Mouse (Mus musculus): ENCODE measurements around the gene D930020B18Rik. TPM values are rescaled to one million over a fixed set of nuclear protein-coding genes. Genes with fewer than 3 reads are reported as not detected.

The D930020B18Rik gene
- polyA plus RNA-seq, 1 experiment, result not detected

DNA sequence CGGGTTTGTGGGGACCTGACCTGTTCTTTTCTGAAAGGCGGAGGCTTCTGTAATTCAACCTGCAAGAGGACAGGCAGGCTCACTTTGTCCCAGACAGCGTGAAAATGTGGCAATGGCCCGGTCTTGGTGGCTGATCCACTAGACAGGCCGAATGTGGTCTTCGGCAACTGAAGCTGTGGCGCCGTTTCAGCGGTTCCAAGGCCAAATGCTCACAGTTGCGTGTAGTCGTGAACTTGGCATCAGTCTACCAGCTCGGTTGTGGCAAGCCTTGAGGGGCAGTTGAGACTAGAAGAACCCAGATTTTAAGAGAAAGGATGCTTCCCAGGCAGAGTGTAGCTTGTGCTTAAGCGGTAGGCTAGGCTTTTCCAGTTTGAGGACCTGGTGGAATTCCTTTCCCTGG is 79.3 kb downstream of the D930020B18Rik start:
- Histone ChIP-seq H3K27me3 (ENCODE audit: control insufficient read depth, insufficient read depth, low read length) (no peaks in the 10 kb centered on the region), H3K4me3 (ENCODE audit: extremely low read depth, insufficient read depth, insufficient read length) (no peak overlapping the region), H3K4me1 (ENCODE audit: control insufficient read depth, insufficient read depth, insufficient read length) (no peaks in the 10 kb centered on the region), H3K36me3 (ENCODE audit: control insufficient read depth, insufficient read depth, low read length) (no peaks in the 10 kb centered on the region), H3K27ac (ENCODE audit: insufficient read depth, low read length) (no peak overlapping the region)
- no peak for DNase-seq (ENCODE audit: low read depth in 1 of 2, low spot score in 2 of 2)
- no peak for TF ChIP-seq CTCF (IDR thresholded peaks at IDR 0.05; ENCODE audit: extremely low read depth, insufficient read depth, insufficient read length, insufficient replicate concordance)
- TF ChIP-seq POLR2A (IDR thresholded peaks at IDR 0.05; ENCODE audit: low read depth, low read length), result no peak
- 96% methylated on average over 13 of the region's 13 CpGs for WGBS

DNA sequence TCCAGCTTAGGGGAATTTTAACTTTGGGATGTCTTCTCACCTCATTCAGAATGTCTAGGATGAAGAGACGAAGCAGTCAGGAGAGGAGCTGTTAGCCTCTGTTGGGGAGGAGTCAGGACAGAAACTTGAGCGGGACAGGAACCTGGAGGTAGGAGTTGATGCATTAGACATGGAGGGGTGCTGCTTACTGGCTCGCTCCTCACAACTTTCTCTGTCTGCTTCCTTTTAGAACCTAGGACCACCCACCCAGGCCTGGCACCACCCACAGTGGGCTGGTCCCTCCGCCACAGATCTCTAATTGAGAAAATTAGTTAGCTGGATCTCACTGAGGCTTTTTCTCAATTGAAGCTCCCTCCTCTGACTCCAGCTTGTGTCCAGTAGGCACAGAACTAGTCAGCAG is 85.1 kb downstream of the D930020B18Rik start:
- no peak overlapping the region for H3K27ac ChIP-seq (ENCODE audit: insufficient read depth, low read length)
- no peak overlapping the region for H3K4me3 ChIP-seq (ENCODE audit: extremely low read depth, insufficient read depth, insufficient read length)
- no peak for DNase-seq (ENCODE audit: low read depth in 1 of 2, low spot score in 2 of 2)
- H3K36me3 ChIP-seq (ENCODE audit: control insufficient read depth, insufficient read depth, low read length), result no peaks in the 10 kb centered on the region
- WGBS, result 88% methylated on average over 4 of the region's 4 CpGs
- no peaks in the 10 kb centered on the region; the same call in 1 of the 2 replicates for H3K4me1 ChIP-seq (ENCODE audit: control insufficient read depth, insufficient read depth, insufficient read length)
- TF ChIP-seq CTCF (IDR thresholded peaks at IDR 0.05; ENCODE audit: extremely low read depth, insufficient read depth, insufficient read length, insufficient replicate concordance), result no peak
- no peak for TF ChIP-seq POLR2A (IDR thresholded peaks at IDR 0.05; ENCODE audit: low read depth, low read length)
- H3K27me3 ChIP-seq (ENCODE audit: control insufficient read depth, insufficient read depth, low read length), result no peaks in the 10 kb centered on the region

GRCm38 (mm10) chr10:121727151-121727550 is 85.8 kb downstream of the D930020B18Rik start:
- H3K4me1 ChIP-seq (ENCODE audit: control insufficient read depth, insufficient read depth, insufficient read length), result no peaks in the 10 kb centered on the region; the same call in 1 of the 2 replicates
- TF ChIP-seq POLR2A (IDR thresholded peaks at IDR 0.05; ENCODE audit: low read depth, low read length) (no peak), CTCF (IDR thresholded peaks at IDR 0.05; ENCODE audit: extremely low read depth, insufficient read depth, insufficient read length, insufficient replicate concordance) (no peak)
- 97% methylated on average over 4 of the region's 4 CpGs for WGBS
- H3K36me3 ChIP-seq (ENCODE audit: control insufficient read depth, insufficient read depth, low read length), result no peaks in the 10 kb centered on the region
- no peaks in the 10 kb centered on the region for H3K27me3 ChIP-seq (ENCODE audit: control insufficient read depth, insufficient read depth, low read length)
- H3K4me3 ChIP-seq (ENCODE audit: extremely low read depth, insufficient read depth, insufficient read length), result no peak overlapping the region
- H3K27ac ChIP-seq (ENCODE audit: insufficient read depth, low read length), result no peak overlapping the region
- DNase-seq (ENCODE audit: low read depth in 1 of 2, low spot score in 2 of 2), result no peak

- DNase-seq (ENCODE audit: low read depth in 1 of 2, low spot score in 2 of 2), result no peak
- no peaks in the 10 kb centered on the region for H3K36me3 ChIP-seq (ENCODE audit: control insufficient read depth, insufficient read depth, low read length)
- no peak overlapping the region for H3K4me3 ChIP-seq (ENCODE audit: extremely low read depth, insufficient read depth, insufficient read length)
- no peak for TF ChIP-seq POLR2A (IDR thresholded peaks at IDR 0.05; ENCODE audit: low read depth, low read length)
- no peak overlapping the region for H3K27ac ChIP-seq (ENCODE audit: insufficient read depth, low read length)
- H3K27me3 ChIP-seq (ENCODE audit: control insufficient read depth, insufficient read depth, low read length), result no peaks in the 10 kb centered on the region
- WGBS, result 95% methylated on average over 4 of the region's 4 CpGs
- H3K4me1 ChIP-seq (ENCODE audit: control insufficient read depth, insufficient read depth, insufficient read length), result no peaks in the 10 kb centered on the region; the same call in 1 of the 2 replicates
Measured at GRCm38 (mm10) chr10:121728226-121728625, 86.8 kb downstream of the D930020B18Rik start.

DNA sequence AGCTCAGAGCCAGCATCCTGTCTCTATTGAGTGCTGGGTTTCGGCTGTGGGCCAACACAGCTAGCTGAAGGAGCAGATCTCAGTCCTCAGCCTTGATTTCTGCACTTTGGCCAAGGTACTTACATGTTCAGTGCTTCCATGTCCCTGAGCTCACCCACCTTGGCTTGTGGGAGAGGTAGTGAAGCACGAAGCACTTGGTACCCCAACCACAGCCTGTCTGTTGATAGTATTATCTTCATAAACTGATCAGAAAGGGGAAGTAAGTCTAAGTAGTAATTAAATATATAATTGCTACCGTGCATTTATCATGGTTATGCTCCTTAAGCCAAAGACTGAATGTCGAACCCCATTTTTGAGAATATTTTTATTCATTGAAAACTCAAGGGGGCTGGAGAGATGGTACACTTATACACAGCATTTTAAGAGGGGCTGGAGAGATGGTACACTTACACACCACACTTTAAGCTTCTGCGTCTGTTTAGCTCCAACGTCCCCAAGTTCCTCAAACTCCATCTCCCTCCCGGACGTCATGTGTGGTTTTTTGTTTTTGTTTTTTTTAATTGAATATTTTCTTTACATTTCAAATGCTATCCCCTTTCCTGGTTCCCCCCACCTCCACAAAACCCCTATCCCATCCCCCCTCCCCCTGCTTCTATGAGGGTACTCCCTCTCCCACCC is 89.8 kb downstream of the D930020B18Rik start:
- H3K4me3 ChIP-seq (ENCODE audit: extremely low read depth, insufficient read depth, insufficient read length), result no peak overlapping the region
- WGBS, result 28% methylated on average over 8 of the region's 8 CpGs
- H3K27me3 ChIP-seq (ENCODE audit: control insufficient read depth, insufficient read depth, low read length), result no peaks in the 10 kb centered on the region
- no peaks in the 10 kb centered on the region; the same call in 1 of the 2 replicates for H3K4me1 ChIP-seq (ENCODE audit: control insufficient read depth, insufficient read depth, insufficient read length)
- DNase-seq (ENCODE audit: low read depth in 1 of 2, low spot score in 2 of 2), result no peak
- no peak for TF ChIP-seq POLR2A (IDR thresholded peaks at IDR 0.05; ENCODE audit: low read depth, low read length)
- TF ChIP-seq CTCF (IDR thresholded peaks at IDR 0.05; ENCODE audit: extremely low read depth, insufficient read depth, insufficient read length, insufficient replicate concordance), result no peak
- H3K36me3 ChIP-seq (ENCODE audit: control insufficient read depth, insufficient read depth, low read length), result no peaks in the 10 kb centered on the region
- no peak overlapping the region for H3K27ac ChIP-seq (ENCODE audit: insufficient read depth, low read length)

DNA sequence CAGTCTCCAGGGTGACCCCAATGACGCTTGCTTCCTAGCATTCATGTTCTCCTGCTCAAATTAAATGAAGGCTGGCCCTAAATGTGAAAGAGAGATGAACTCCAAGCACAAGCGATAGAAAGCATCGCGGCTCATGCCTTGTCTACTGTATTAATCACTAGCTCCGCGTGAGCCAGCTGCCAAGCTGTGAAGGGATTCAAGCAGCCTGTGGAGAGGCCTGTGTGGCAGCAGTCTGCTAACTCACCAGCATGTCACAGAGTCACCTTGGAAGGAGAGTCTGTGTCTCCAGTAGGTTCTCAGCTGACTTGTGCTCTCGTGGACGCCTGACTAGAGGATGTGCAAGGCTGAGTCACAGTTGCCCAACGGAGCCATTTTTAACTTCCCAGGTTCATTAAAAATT is 91.2 kb downstream of the D930020B18Rik start:
- H3K36me3 ChIP-seq (ENCODE audit: control insufficient read depth, insufficient read depth, low read length), result no peaks in the 10 kb centered on the region
- no peaks in the 10 kb centered on the region for H3K27me3 ChIP-seq (ENCODE audit: control insufficient read depth, insufficient read depth, low read length)
- no peak overlapping the region for H3K4me3 ChIP-seq (ENCODE audit: extremely low read depth, insufficient read depth, insufficient read length)
- H3K27ac ChIP-seq (ENCODE audit: insufficient read depth, low read length), result no peak overlapping the region
- DNase-seq (ENCODE audit: low read depth in 1 of 2, low spot score in 2 of 2), result no peak
- no peaks in the 10 kb centered on the region; the same call in 1 of the 2 replicates for H3K4me1 ChIP-seq (ENCODE audit: control insufficient read depth, insufficient read depth, insufficient read length)
- WGBS, result 96% methylated on average over 9 of the region's 9 CpGs
- no peak for TF ChIP-seq POLR2A (IDR thresholded peaks at IDR 0.05; ENCODE audit: low read depth, low read length)
- TF ChIP-seq CTCF (IDR thresholded peaks at IDR 0.05; ENCODE audit: extremely low read depth, insufficient read depth, insufficient read length, insufficient replicate concordance), result no peak

DNA sequence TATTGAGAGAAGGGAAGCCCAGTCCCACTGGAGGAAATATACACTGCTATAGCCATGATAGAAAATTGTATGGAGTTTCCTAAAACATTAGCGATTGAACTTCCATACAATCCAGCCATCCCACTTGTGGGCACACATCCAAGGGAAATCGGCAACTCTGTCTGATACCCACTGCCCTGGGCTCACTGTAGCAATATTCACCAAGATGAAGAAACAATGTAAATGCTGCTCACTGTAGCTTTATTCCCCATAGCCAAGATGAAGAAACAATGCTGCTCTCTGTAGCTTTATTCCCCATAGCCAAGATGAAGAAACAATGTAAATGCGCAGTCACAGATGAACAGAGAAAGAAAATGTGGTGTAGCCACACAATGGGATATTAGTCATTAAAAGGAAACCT is 95.9 kb downstream of the D930020B18Rik start:
- H3K36me3 ChIP-seq (ENCODE audit: control insufficient read depth, insufficient read depth, low read length), result no peaks in the 10 kb centered on the region
- H3K27ac ChIP-seq (ENCODE audit: insufficient read depth, low read length), result no peak overlapping the region
- H3K4me3 ChIP-seq (ENCODE audit: extremely low read depth, insufficient read depth, insufficient read length), result no peak overlapping the region
- H3K4me1 ChIP-seq (ENCODE audit: control insufficient read depth, insufficient read depth, insufficient read length), result peaks cover 4% of the 10 kb centered on the region; the same call in 1 of the 2 replicates
- no peak for DNase-seq (ENCODE audit: low read depth in 1 of 2, low spot score in 2 of 2)
- TF ChIP-seq POLR2A (IDR thresholded peaks at IDR 0.05; ENCODE audit: low read depth, low read length), result no peak
- no peak for TF ChIP-seq CTCF (IDR thresholded peaks at IDR 0.05; ENCODE audit: extremely low read depth, insufficient read depth, insufficient read length, insufficient replicate concordance)
- WGBS, result 87% methylated on average over 3 of the region's 3 CpGs
- no peaks in the 10 kb centered on the region for H3K27me3 ChIP-seq (ENCODE audit: control insufficient read depth, insufficient read depth, low read length)
